Mouse (Mus musculus): ENCODE measurements around the gene Lrfn3.

The Lrfn3 gene

DNA sequence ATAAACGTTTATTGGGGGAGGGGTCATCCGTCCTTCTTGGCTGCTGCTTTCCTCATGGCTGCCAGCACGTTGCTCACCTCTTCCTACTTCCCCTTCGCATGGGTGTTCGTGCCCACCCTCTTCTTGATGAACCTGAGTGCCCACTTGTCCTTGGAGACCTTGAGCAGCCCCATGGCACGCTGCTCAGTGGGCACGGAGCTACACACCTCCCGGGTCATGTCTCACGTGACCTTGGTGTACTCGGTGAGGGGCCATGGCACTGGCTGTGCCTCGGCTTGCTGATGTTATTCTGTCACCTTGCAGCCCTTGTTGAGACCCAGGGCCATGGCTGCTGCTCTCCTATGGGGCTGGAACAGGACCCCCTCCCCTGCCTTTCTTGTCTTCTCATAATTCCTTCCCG, 52.4 kb downstream of the Lrfn3 start:
- no peak for DNase-seq

DNA sequence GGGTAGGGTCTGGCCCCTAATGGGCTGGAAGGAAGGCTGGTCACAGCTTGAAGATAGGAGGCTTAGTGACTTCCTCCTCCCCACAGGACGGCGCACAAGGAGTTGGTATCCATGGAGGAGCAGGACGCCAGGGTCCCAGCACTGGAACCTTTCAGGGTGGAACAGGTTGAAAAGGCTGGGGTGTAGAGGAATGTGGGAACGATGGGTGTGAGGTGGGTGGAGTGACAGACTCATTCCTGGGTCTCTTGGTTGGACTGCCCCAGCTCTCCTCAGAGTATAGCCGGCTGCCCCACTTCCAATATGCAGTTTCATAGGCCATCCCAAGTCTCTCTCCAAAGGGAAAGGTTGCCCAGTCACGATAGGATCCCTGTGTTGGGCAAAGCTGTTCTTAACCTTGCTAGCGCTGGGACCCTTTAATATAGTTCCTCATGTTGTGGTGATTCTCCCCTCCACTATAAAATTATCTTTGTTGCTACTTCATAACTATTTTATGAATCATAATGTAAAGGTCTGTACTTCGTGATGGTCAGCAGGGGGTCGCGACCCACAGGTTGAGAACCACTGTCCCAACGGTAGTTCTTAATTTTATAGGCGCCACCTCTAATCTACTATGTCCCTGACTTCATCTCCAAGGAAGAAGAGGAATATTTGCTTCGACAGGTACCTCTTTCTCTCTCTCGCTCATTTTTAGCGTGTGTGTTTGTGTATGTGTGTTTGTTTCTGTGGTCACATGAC, 53.0 kb downstream of the Lrfn3 start:
- DNase-seq = no peak

DNA sequence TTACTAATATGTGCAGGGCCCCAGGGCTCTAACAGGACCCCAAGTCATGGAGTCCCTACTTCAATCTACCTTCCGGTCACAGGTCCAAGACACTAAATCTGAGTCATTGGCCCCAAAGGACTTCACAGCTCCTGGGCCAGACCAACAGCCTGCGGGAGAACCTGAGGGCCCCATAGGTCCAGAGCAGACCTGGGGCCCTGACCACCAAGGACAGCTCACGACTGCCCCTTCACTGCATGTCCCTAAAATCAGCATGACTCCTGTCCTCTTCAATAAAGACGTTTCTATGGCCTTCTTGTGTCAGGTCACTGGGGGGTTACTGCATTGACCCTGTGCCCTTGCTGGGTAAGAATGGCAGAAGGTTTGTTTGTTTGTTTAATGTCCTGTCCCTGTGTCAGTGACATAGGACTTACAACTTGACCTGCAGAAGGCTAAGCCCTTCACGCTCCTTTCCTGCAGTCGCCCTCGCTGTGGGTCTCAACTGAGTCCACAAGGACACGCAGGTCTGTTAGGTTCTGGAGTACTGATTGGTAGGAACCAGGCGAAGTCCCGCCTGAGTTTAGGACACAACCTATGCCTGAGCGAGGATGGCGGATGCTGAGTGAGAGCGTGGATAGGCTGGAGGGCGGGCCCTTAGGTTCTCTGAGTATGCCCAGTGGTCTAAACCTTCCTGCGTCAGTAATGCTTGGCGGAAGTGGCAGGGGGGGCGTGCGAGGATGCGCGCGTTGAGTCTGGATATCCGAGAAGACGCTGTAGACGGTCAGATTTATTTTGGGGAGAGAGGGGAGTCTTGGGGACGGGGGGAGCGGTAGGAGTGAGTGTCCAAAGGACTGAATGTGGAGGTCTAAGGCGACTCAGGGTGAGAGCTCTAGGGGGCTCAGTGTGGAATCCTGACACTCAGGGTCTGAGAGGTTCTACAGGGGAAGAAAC, 54.2 kb downstream of the Lrfn3 start, which contains the start of gene Alkbh6:
TSS of gene Alkbh6 (plus strand) at position 642 of the 930 bp plus-strand sequence.
- DNase-seq = peak; percentile 91

DNA sequence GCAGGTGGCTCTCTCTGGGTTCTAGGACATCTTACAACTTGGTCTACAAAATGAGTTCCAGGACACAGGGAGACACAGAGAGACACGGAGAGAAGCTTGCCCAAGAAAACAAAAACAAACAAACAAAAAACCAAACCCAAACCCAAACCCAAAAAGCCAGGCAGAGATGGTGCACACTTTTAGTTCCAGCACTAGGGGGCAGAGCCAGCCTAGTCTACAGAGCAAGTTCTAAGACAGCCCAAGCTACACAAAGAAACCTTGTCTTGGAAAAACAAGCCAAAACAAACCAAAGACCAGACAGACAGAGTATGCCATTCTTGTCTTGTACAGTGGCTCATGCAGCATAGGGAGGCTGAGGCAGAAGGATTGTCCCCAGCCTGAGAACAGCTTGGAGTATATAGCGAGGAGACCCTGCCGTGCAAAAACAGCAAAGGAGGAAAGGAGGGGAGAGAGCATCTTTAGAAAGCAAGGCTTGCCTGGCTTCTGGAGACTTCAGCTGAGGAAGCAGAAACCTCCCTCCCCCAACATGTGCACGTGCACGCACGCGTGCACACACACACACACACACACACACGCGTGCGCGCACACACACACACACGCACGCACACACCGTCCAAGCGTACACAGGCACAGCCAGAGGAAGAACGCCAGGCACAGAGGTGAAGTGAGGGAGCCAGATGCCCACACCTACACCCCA, 56.3 kb downstream of the Lrfn3 start:
- no peak for DNase-seq

All from right cerebral cortex, postnatal 14 days (tissue).